Mouse (Mus musculus): ENCODE measurements at regions not wholly inside any gene's neighbourhood (a gene's known extent, or its start where the extent isn't known, plus 50 kb on each side); places are given as distances from the start of the nearest gene placed in this dataset.

DNA sequence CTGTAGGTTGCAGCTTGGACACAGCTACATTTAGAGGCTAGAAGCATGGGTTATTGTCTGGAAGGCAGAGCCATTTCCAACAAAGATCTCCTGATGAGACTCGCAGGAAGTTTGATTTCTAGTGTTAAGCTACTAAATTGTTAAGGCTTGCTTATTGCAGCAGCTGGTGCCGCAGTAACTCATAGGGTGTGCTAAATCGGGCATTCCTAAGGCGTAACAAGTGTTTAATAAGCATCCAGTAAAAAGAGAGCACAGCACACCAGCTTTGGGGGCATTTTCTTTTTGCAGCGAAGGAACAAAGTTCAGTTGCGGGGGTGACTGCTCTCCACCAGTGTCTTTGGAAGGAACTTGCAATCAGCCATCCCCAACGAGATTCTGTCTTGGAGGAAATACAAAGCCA lies 241.5 kb downstream of the Maf start:
- Histone ChIP-seq H3K9me3 (no peaks in the 10 kb centered on the region), H3K4me2 (replicated peaks) (no peak overlapping the region), H3K9ac (replicated peaks) (no peak overlapping the region), H3K27ac (replicated peaks) (no peak overlapping the region), H3K27me3 (peaks cover 6% of the 10 kb centered on the region), H3K4me1 (peaks cover 4% of the 10 kb centered on the region; the same call in 1 of the 2 replicates), H3K36me3 (no peaks in the 10 kb centered on the region), H3K4me3 (no peak overlapping the region)
- 57% methylated on average over 7 of the region's 7 CpGs for WGBS
- ATAC-seq (ENCODE audit: low FRiP score, low read depth): no peak

DNA sequence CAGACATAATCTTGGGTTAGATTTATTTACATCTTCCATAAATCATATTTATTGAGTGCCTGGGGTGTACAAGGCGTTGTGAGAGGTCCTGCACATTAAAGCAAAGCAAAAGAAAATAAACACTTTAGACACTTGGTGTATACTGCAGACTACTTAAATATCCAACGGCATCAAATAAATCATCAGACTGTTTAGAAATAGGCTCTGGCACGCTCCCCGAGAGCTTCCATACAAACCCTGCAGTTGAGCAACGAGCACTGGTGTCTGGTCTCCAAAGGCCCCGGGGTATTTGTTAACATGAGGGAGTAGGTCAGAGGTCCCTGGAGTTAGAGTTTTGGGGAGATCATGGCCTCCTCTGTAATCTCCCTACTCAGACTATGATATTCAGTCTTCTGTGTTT lies 244.9 kb downstream of the Maf start:
- Histone ChIP-seq H3K27ac (replicated peaks) (no peak overlapping the region), H3K27me3 (peaks cover 6% of the 10 kb centered on the region), H3K36me3 (no peaks in the 10 kb centered on the region), H3K4me2 (replicated peaks) (no peak overlapping the region), H3K4me3 (no peak overlapping the region), H3K4me1 (peaks cover 4% of the 10 kb centered on the region; the same call in 1 of the 2 replicates), H3K9me3 (no peaks in the 10 kb centered on the region), H3K9ac (replicated peaks) (no peak overlapping the region)
- 69% methylated on average over 6 of the region's 6 CpGs for WGBS
- no peak for ATAC-seq (ENCODE audit: low FRiP score, low read depth)

- WGBS: 61% methylated on average over 3 of the region's 3 CpGs
- Histone ChIP-seq H3K9me3 (no peaks in the 10 kb centered on the region), H3K9ac (replicated peaks) (no peak overlapping the region), H3K4me3 (no peak overlapping the region), H3K4me2 (replicated peaks) (no peak overlapping the region), H3K4me1 (peaks cover 8% of the 10 kb centered on the region), H3K27ac (replicated peaks) (no peak overlapping the region), H3K36me3 (no peaks in the 10 kb centered on the region), H3K27me3 (no peaks in the 10 kb centered on the region)
- no peak for ATAC-seq (ENCODE audit: low FRiP score, low read depth)
Measured at GRCm38 (mm10) chr8:115458119-115458518, 249.5 kb downstream of the Maf start.

GRCm38 (mm10) chr8:115450789-115451188 lies 256.8 kb downstream of the Maf start:
- 59% methylated on average over 1 of the region's 1 CpGs for WGBS
- H3K4me3 ChIP-seq: no peak overlapping the region
- no peak overlapping the region for H3K27ac ChIP-seq (replicated peaks)
- H3K4me1 ChIP-seq: peaks cover 8% of the 10 kb centered on the region
- no peaks in the 10 kb centered on the region for H3K27me3 ChIP-seq
- H3K4me2 ChIP-seq (replicated peaks): no peak overlapping the region
- H3K9me3 ChIP-seq: no peaks in the 10 kb centered on the region
- H3K9ac ChIP-seq (replicated peaks): no peak overlapping the region
- no peak for ATAC-seq (ENCODE audit: low FRiP score, low read depth)
- no peaks in the 10 kb centered on the region for H3K36me3 ChIP-seq

DNA sequence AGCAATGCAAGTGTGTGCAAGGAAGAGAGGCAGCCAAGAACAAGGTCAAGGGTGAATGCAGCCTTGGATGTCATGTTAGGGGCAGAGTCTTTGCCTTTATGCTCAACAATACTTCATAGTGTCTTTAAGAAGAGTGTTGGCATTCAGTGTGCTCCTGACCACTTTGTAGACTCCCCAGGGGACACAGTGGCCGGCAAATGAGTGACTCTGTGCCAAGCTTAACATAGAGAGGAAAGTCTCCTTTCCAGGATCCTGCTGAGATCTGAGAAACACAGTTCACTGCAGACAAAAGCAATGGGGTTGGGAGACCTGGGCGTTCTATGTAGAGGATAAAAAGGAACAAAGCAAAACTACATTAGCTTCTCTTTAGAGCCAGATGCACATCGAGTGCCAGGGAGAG lies 259.2 kb downstream of the Maf start:
- Histone ChIP-seq H3K27me3 (no peaks in the 10 kb centered on the region), H3K27ac (replicated peaks) (no peak overlapping the region), H3K4me2 (replicated peaks) (no peak overlapping the region), H3K36me3 (no peaks in the 10 kb centered on the region), H3K4me3 (no peak overlapping the region), H3K9ac (replicated peaks) (no peak overlapping the region), H3K9me3 (no peaks in the 10 kb centered on the region), H3K4me1 (peaks cover 1% of the 10 kb centered on the region)
- WGBS: 55% methylated on average over 3 of the region's 3 CpGs
- ATAC-seq (ENCODE audit: low FRiP score, low read depth): no peak

- H3K4me2 ChIP-seq (replicated peaks): no peak overlapping the region
- H3K27me3 ChIP-seq: no peaks in the 10 kb centered on the region
- no peak for ATAC-seq (ENCODE audit: low FRiP score, low read depth)
- H3K36me3 ChIP-seq: no peaks in the 10 kb centered on the region
- 94% methylated on average over 5 of the region's 5 CpGs for WGBS
- no peak overlapping the region for H3K9ac ChIP-seq (replicated peaks)
- no peaks in the 10 kb centered on the region for H3K4me1 ChIP-seq
- H3K9me3 ChIP-seq: no peaks in the 10 kb centered on the region
- no peak overlapping the region for H3K4me3 ChIP-seq
- no peak overlapping the region for H3K27ac ChIP-seq (replicated peaks)
Measured at GRCm38 (mm10) chr8:115444519-115444918, 263.1 kb downstream of the Maf start.

DNA sequence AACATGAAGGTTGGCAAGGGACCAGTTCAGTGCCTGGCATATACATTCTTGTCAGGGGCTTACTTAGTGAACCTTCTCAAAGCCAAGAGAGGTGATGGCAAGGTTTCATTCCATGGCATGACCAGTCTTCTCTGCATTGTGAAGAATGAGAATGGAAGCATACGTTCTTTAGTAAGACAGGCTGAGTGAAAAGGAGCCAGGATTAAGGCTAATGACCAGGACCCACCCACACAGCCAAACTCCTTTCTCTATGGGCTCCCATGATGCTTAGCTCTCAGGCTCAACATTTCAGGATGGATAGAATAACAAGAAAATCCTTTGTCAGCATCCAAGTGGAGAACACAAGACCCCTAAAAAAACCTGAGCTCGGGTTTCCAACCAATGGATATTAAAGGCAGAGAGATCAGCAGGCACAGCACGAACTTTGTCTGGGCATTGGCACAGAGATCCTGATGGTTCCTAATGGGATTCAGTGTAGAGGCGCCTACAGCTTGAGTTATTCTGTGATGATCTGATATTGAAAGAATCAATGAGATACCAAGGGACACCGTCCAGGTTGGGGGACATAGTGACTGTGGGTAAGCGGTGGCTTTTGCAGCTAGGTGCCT lies 265.5 kb downstream of the Maf start:
- no peak for ATAC-seq (ENCODE audit: low FRiP score, low read depth)
- WGBS: 70% methylated on average over 6 of the region's 6 CpGs
- no peak overlapping the region for H3K4me3 ChIP-seq
- H3K9ac ChIP-seq (replicated peaks): no peak overlapping the region
- no peak overlapping the region for H3K4me2 ChIP-seq (replicated peaks)
- H3K4me1 ChIP-seq: no peaks in the 10 kb centered on the region
- no peak overlapping the region for H3K27ac ChIP-seq (replicated peaks)
- no peaks in the 10 kb centered on the region for H3K9me3 ChIP-seq
- no peaks in the 10 kb centered on the region for H3K36me3 ChIP-seq
- no peaks in the 10 kb centered on the region for H3K27me3 ChIP-seq

GRCm38 (mm10) chr8:115441323-115441722 lies 266.3 kb downstream of the Maf start:
- H3K9ac ChIP-seq (replicated peaks): no peak overlapping the region
- no peak overlapping the region for H3K27ac ChIP-seq (replicated peaks)
- no peaks in the 10 kb centered on the region for H3K27me3 ChIP-seq
- H3K4me1 ChIP-seq: no peaks in the 10 kb centered on the region
- ATAC-seq (ENCODE audit: low FRiP score, low read depth): no peak
- no peaks in the 10 kb centered on the region for H3K9me3 ChIP-seq
- WGBS: 78% methylated on average over 6 of the region's 6 CpGs
- no peaks in the 10 kb centered on the region for H3K36me3 ChIP-seq
- no peak overlapping the region for H3K4me2 ChIP-seq (replicated peaks)
- H3K4me3 ChIP-seq: no peak overlapping the region

DNA sequence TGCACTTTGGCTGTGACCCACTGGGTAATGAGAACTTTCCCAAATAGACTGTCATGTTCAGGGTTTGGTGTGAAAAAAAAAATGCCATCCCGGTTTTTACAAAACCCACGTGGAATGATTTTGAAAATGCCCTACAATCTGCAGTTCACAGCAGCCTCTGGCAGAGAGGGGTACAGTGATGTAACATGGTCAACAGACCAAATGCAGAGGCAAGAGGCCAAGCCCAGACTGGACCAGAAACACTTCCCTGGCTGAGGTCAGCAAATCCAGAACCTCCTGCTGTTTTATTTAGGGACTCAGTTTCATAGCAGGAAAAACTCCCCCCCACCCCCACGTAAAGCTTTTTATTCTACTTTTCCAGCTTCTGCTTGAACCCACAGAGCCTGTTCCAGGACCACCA lies 267.4 kb downstream of the Maf start:
- H3K9me3 ChIP-seq: no peaks in the 10 kb centered on the region
- no peak overlapping the region for H3K4me3 ChIP-seq
- WGBS: 78% methylated on average over 3 of the region's 3 CpGs
- H3K36me3 ChIP-seq: no peaks in the 10 kb centered on the region
- ATAC-seq (ENCODE audit: low FRiP score, low read depth): no peak
- H3K27ac ChIP-seq (replicated peaks): no peak overlapping the region
- H3K27me3 ChIP-seq: no peaks in the 10 kb centered on the region
- H3K9ac ChIP-seq (replicated peaks): no peak overlapping the region
- H3K4me2 ChIP-seq (replicated peaks): no peak overlapping the region
- H3K4me1 ChIP-seq: no peaks in the 10 kb centered on the region

GRCm38 (mm10) chr8:115439512-115439911 lies 268.1 kb downstream of the Maf start:
- Histone ChIP-seq H3K36me3 (no peaks in the 10 kb centered on the region), H3K9me3 (no peaks in the 10 kb centered on the region), H3K4me1 (no peaks in the 10 kb centered on the region), H3K9ac (replicated peaks) (no peak overlapping the region), H3K4me3 (no peak overlapping the region), H3K4me2 (replicated peaks) (no peak overlapping the region), H3K27ac (replicated peaks) (no peak overlapping the region), H3K27me3 (no peaks in the 10 kb centered on the region)
- 83% methylated on average over 5 of the region's 5 CpGs for WGBS
- no peak for ATAC-seq (ENCODE audit: low FRiP score, low read depth)

GRCm38 (mm10) chr8:115437956-115438355 lies 269.6 kb downstream of the Maf start:
- Histone ChIP-seq H3K4me1 (no peaks in the 10 kb centered on the region), H3K4me2 (replicated peaks) (no peak overlapping the region), H3K36me3 (no peaks in the 10 kb centered on the region), H3K9me3 (no peaks in the 10 kb centered on the region), H3K27me3 (peaks cover under 1% of the 10 kb centered on the region; the same call in 1 of the 2 replicates), H3K27ac (replicated peaks) (no peak overlapping the region), H3K4me3 (no peak overlapping the region), H3K9ac (replicated peaks) (no peak overlapping the region)
- ATAC-seq (ENCODE audit: low FRiP score, low read depth): no peak
- whole genome bisulfite sequencing: 91% methylated on average over 9 of the region's 9 CpGs

- H3K4me3 ChIP-seq: no peak overlapping the region
- H3K36me3 ChIP-seq: no peaks in the 10 kb centered on the region
- H3K4me2 ChIP-seq (replicated peaks): no peak overlapping the region
- no peaks in the 10 kb centered on the region for H3K4me1 ChIP-seq
- no peaks in the 10 kb centered on the region for H3K9me3 ChIP-seq
- 86% methylated on average over 4 of the region's 4 CpGs for whole genome bisulfite sequencing
- ATAC-seq (ENCODE audit: low FRiP score, low read depth): no peak
- peaks cover 6% of the 10 kb centered on the region; the same call in 1 of the 2 replicates for H3K27me3 ChIP-seq
- no peak overlapping the region for H3K27ac ChIP-seq (replicated peaks)
- no peak overlapping the region for H3K9ac ChIP-seq (replicated peaks)
Measured at GRCm38 (mm10) chr8:115436356-115436721, 271.3 kb downstream of the Maf start.

GRCm38 (mm10) chr8:115435720-115436355 lies 271.8 kb downstream of the Maf start:
- Histone ChIP-seq H3K9me3 (no peaks in the 10 kb centered on the region), H3K27ac (replicated peaks) (no peak overlapping the region), H3K36me3 (no peaks in the 10 kb centered on the region), H3K9ac (replicated peaks) (no peak overlapping the region), H3K4me1 (no peaks in the 10 kb centered on the region), H3K4me2 (replicated peaks) (no peak overlapping the region), H3K4me3 (no peak overlapping the region), H3K27me3 (peaks cover 6% of the 10 kb centered on the region; the same call in 1 of the 2 replicates)
- ATAC-seq (ENCODE audit: low FRiP score, low read depth): no peak
- WGBS: 88% methylated on average over 5 of the region's 5 CpGs

Measured in midbrain, embryonic 12.5 days (tissue).